Mouse (Mus musculus) urinary bladder, postnatal 25 days (tissue): ENCODE data around the gene Phactr2.

Source experiments
- DNase-seq: peaks from one replicate; pipeline ENCODE4 v3.0.0; 2022; ENCODE audit warnings: low spot score

Phactr2 gene

GRCm38 (mm10) chr10:13275152-13275551, 199.1 kb downstream of the Phactr2 start:
- DNase-seq, result no peak

- no peak for DNase-seq
Observed at GRCm38 (mm10) chr10:13274699-13275098, 199.5 kb downstream of the Phactr2 start.

- no peak for DNase-seq
Observed at GRCm38 (mm10) chr10:13273756-13274155, 200.5 kb downstream of the Phactr2 start.

- DNase-seq, result no peak
Observed at GRCm38 (mm10) chr10:13271716-13272115, 202.5 kb downstream of the Phactr2 start.

GRCm38 (mm10) chr10:13271099-13271498, 203.1 kb downstream of the Phactr2 start:
- no peak for DNase-seq

- no peak for DNase-seq
Observed at GRCm38 (mm10) chr10:13270270-13270669, 203.9 kb downstream of the Phactr2 start.

- no peak for DNase-seq
Observed at GRCm38 (mm10) chr10:13259251-13259650, 215.0 kb downstream of the Phactr2 start.

GRCm38 (mm10) chr10:13256196-13256595, 218.0 kb downstream of the Phactr2 start:
- DNase-seq, result no peak

- DNase-seq, result no peak
Observed at GRCm38 (mm10) chr10:13250280-13250679, 223.9 kb downstream of the Phactr2 start.

GRCm38 (mm10) chr10:13249126-13249525, 225.1 kb downstream of the Phactr2 start:
- no peak for DNase-seq

GRCm38 (mm10) chr10:13245714-13246113, 228.5 kb downstream of the Phactr2 start:
- no peak for DNase-seq

GRCm38 (mm10) chr10:13244192-13244591, 230.0 kb downstream of the Phactr2 start:
- no peak for DNase-seq

GRCm38 (mm10) chr10:13240431-13240830, 233.8 kb downstream of the Phactr2 start:
- no peak for DNase-seq

- no peak for DNase-seq
Observed at GRCm38 (mm10) chr10:13238188-13238587, 236.0 kb downstream of the Phactr2 start.

GRCm38 (mm10) chr10:13236866-13237265, 237.3 kb downstream of the Phactr2 start:
- DNase-seq, result no peak

GRCm38 (mm10) chr10:13234503-13234902, 239.7 kb downstream of the Phactr2 start:
- DNase-seq, result no peak

- no peak for DNase-seq
Observed at GRCm38 (mm10) chr10:13233941-13234340, 240.3 kb downstream of the Phactr2 start.

GRCm38 (mm10) chr10:13233143-13233622, 241.0 kb downstream of the Phactr2 start:
- no peak for DNase-seq

GRCm38 (mm10) chr10:13232443-13233142, 241.6 kb downstream of the Phactr2 start:
- DNase-seq, result no peak

GRCm38 (mm10) chr10:13230716-13231115, 243.5 kb downstream of the Phactr2 start:
- DNase-seq, result no peak

- DNase-seq, result no peak
Observed at GRCm38 (mm10) chr10:13225377-13226063, 248.7 kb downstream of the Phactr2 start.

GRCm38 (mm10) chr10:13222135-13222534, 252.1 kb downstream of the Phactr2 start:
- DNase-seq, result no peak

GRCm38 (mm10) chr10:13220061-13220460, 254.2 kb downstream of the Phactr2 start:
- no peak for DNase-seq
